Mouse (Mus musculus): ENCODE results near the gene Cnot6l. TPM values are rescaled to one million over a fixed set of nuclear protein-coding genes. Genes with fewer than 3 reads are reported as not detected.

Cnot6l gene
- polyA plus RNA-seq, 1 experiment from 2014 or later = 12.3 TPM

DNA sequence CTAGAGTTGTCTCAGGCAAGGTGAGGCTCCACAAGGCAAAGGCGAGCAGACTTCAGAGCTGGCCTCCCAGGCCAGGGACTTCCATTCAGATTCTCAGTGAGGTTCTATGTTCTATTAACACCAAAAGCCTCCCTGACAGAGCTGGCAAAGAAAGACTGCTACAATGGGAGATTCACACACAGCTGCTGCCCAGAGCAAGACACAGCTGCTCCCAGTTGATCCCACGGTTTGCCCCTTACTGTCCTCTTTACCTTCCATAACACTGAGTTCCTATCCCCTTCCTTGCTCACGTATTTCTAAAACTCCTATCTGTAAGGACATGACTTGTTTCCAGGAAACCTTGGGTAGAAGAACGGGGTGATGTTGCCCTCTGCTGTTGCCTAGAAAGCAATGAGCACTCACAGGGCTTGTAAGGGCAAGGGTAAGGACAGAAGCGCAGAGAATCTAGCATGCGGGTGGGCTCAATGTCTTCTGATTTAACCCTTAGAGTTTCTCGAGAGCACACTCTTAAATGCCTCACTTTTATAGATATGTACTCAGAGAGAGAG lies 127.8 kb downstream of the Cnot6l start:
- WGBS = 68% methylated on average over 7 of the region's 7 CpGs
- Histone ChIP-seq H3K36me3 (replicated peaks) (no peaks in the 10 kb centered on the region), H3K4me3 (no peak overlapping the region), H3K27me3 (replicated peaks; ENCODE audit: low read depth, poor library complexity, severe bottlenecking) (no peaks in the 10 kb centered on the region), H3K27ac (replicated peaks) (no peak overlapping the region), H3K4me1 (peaks cover 9% of the 10 kb centered on the region), H3K9me3 (no peaks in the 10 kb centered on the region)
- DNase-seq (ENCODE audit: low spot score) = no peak

DNA sequence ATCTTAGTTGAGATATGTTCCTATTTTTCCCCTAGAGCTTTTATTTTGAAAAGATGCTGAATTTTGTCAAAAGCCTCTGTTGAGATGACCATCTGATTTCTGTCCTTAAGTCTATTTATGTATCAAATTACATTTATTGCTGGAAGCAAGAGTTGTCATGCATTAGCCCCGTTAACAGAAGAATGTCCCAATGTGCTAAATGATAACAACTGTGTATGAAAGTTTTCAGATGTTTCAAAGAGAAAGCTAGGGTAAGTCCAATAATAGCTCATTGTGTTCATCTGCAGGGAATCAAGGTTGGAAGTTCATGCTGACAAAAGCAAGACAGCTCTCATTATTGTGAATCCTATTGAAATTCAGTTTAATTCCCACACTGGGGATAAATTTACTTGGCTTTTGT lies 129.9 kb downstream of the Cnot6l start:
- Histone ChIP-seq H3K27ac (replicated peaks) (no peak overlapping the region), H3K27me3 (replicated peaks; ENCODE audit: low read depth, poor library complexity, severe bottlenecking) (no peaks in the 10 kb centered on the region), H3K4me3 (no peak overlapping the region), H3K4me1 (peaks cover 9% of the 10 kb centered on the region), H3K9me3 (no peaks in the 10 kb centered on the region), H3K36me3 (replicated peaks) (no peaks in the 10 kb centered on the region)
- 22% methylated on average over 1 of the region's 1 CpGs for WGBS
- no peak for DNase-seq (ENCODE audit: low spot score)

DNA sequence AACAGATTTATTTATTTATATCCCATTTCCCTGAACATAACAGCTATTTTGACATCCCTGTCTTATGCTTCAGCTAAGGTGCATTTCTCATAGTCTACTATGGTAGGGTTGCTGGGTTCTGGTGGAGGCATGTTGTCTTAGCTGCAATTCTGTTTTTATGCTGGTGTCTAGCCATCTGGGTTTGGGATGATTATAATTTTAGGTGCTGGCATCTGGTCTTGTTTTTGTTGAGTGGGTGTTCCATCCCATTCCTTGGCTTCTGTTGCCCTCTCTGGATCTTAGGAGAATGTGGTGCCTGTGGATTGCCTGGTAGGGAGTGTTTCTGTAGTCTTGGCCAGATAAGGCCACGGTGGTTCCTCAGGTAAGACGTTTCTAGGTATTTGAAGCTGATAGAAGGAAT lies 134.2 kb downstream of the Cnot6l start:
- no peaks in the 10 kb centered on the region for H3K4me1 ChIP-seq
- DNase-seq (ENCODE audit: low spot score) = no peak
- no peaks in the 10 kb centered on the region for H3K36me3 ChIP-seq (replicated peaks)
- H3K27me3 ChIP-seq (replicated peaks; ENCODE audit: low read depth, poor library complexity, severe bottlenecking) = no peaks in the 10 kb centered on the region
- WGBS = 94% methylated on average over 2 of the region's 2 CpGs
- 0 out of 2 replicates have a peak, but pooled peaks cover 3% of the 10 kb centered on the region for H3K9me3 ChIP-seq
- H3K4me3 ChIP-seq = no peak overlapping the region
- no peak overlapping the region for H3K27ac ChIP-seq (replicated peaks)

Other genes starting within 250 kb of the Cnot6l start
- gene Cxcl13, start 207.2 kb downstream of the Cnot6l start, polyA plus RNA-seq (2016; fragmentation: Nextera tagmentation; extraction: Ambion mirVana) = 4.7 and 6.2 TPM in 2 replicates
- gene Mrpl1, start 45.3 kb upstream of the Cnot6l start, polyA plus RNA-seq (2016; fragmentation: Nextera tagmentation; extraction: Ambion mirVana) = 24.0 and 24.1 TPM in 2 replicates
- gene Fras1, start 209.8 kb upstream of the Cnot6l start, polyA plus RNA-seq (2016; fragmentation: Nextera tagmentation; extraction: Ambion mirVana) = 11.1 and 12.8 TPM in 2 replicates